Mouse (Mus musculus) myocyte (in vitro differentiated cells): Measurements from ENCODE around the gene Dnah3. TPM values are rescaled to one million over a fixed set of nuclear protein-coding genes. Genes with fewer than 3 reads are reported as not detected.

ENCODE experiments used
- H3K27me3 ChIP-seq: one replicate; pipeline ENCODE4 v1.6.1; 2011; ENCODE audit not compliant: control insufficient read depth, insufficient read depth, insufficient read length
- H3K36me3 ChIP-seq: one replicate; pipeline ENCODE4 v1.6.1; 2011; ENCODE audit not compliant: control insufficient read depth, insufficient read depth
- H3K4me2 ChIP-seq: one replicate; pipeline ENCODE4 v1.6.1; 2011; ENCODE audit warnings: low read depth, control low read depth
- H3K4me3 ChIP-seq: one replicate; pipeline ENCODE4 v1.5.1; 2011; ENCODE audit warnings: mild to moderate bottlenecking, control low read depth, moderate library complexity
- H3K79me2 ChIP-seq: one replicate; pipeline ENCODE4 v1.6.1; 2011; ENCODE audit not compliant: control insufficient read depth, insufficient read depth
- H3ac ChIP-seq: one replicate; pipeline ENCODE4 v1.6.1; 2011; ENCODE audit not compliant: control insufficient read depth, insufficient read length
- CEBPB ChIP-seq: IDR thresholded peaks from 2 replicates; pipeline ENCODE4 v1.6.1; 2011; ENCODE audit warnings: mild to moderate bottlenecking, moderate library complexity; ENCODE audit not compliant: poor library complexity, insufficient read depth, severe bottlenecking
- E2F4 ChIP-seq: IDR thresholded peaks from one replicate; pipeline ENCODE4 v1.6.1; 2011; ENCODE audit warnings: mild to moderate bottlenecking, control low read depth, moderate library complexity; ENCODE audit not compliant: insufficient read depth
- MAX ChIP-seq: IDR thresholded peaks from one replicate; pipeline ENCODE4 v1.6.1; 2011; ENCODE audit warnings: low read depth, mild to moderate bottlenecking, control low read depth
- MYOD1 ChIP-seq, 3 experiments: IDR thresholded peaks; one replicate each; pipeline ENCODE4 v1.6.1; 2011; ENCODE audit warnings: control low read depth in 2 of 3, low read depth in 2 of 3, mild to moderate bottlenecking in 2 of 3, moderate library complexity in 1 of 3; ENCODE audit not compliant: insufficient read length in 2 of 3, control insufficient read depth in 1 of 3
- MYOG ChIP-seq, 3 experiments: IDR thresholded peaks; one replicate each; pipeline ENCODE4 v1.6.1; 2011; ENCODE audit warnings: control low read depth in 2 of 3, low read depth in 2 of 3, mild to moderate bottlenecking in 2 of 3; ENCODE audit not compliant: insufficient read length in 2 of 3, control insufficient read depth in 1 of 3, insufficient read depth in 1 of 3
- POLR2A ChIP-seq: IDR thresholded peaks from one replicate; pipeline ENCODE4 v1.6.1; 2011; ENCODE audit warnings: low read depth, mild to moderate bottlenecking, control low read depth, moderate library complexity; ENCODE audit not compliant: insufficient read length
- POLR2AphosphoS2 ChIP-seq: IDR thresholded peaks from one replicate; pipeline ENCODE4 v1.6.1; 2011; ENCODE audit warnings: low read depth, control low read depth; ENCODE audit not compliant: insufficient read length
- REST ChIP-seq: IDR thresholded peaks from one replicate; pipeline ENCODE4 v1.6.1; 2011; ENCODE audit warnings: mild to moderate bottlenecking, control low read depth, moderate library complexity; ENCODE audit not compliant: insufficient read depth, insufficient read length
- SRF ChIP-seq: IDR thresholded peaks from one replicate; pipeline ENCODE4 v1.6.1; 2011; ENCODE audit warnings: low read depth; ENCODE audit not compliant: control insufficient read depth, insufficient read length
- TCF12 ChIP-seq: IDR thresholded peaks from one replicate; pipeline ENCODE4 v1.6.1; 2011; ENCODE audit warnings: mild to moderate bottlenecking, control low read depth; ENCODE audit not compliant: poor library complexity, insufficient read depth, severe bottlenecking
- TCF3 ChIP-seq: IDR thresholded peaks from one replicate; pipeline ENCODE4 v1.6.1; 2011; ENCODE audit warnings: low read depth, control low read depth; ENCODE audit not compliant: insufficient read length
- USF1 ChIP-seq: IDR thresholded peaks from one replicate; pipeline ENCODE4 v1.6.1; 2011; ENCODE audit warnings: low read depth, mild to moderate bottlenecking, control low read depth, moderate library complexity
- polyA plus RNA-seq: library from polyadenylated mRNA; unstranded; fragments of >200 nt; fragmentation: generic; extraction: Trizol; gene quantifications from one replicate; pipeline ENCODE4 v1.2.1, GENCODE M21; 2012; ENCODE audit warnings: missing spikeins

Gene Dnah3
- polyA plus RNA-seq, 1 experiment, result 0.01 TPM

GRCm38 (mm10) chr7:120124844-120125243, 29.8 kb upstream of the Dnah3 start:
- no peak overlapping the region for H3K4me3 ChIP-seq
- H3K79me2 ChIP-seq, result no peaks in the 10 kb centered on the region
- no peak overlapping the region for H3ac ChIP-seq
- H3K27me3 ChIP-seq, result no peaks in the 10 kb centered on the region
- no peaks in the 10 kb centered on the region for H3K36me3 ChIP-seq
- TF ChIP-seq POLR2AphosphoS2 (no peak), MAX (no peak), MYOD1 (IDR thresholded peaks at IDR 0.05; ENCODE audit: control insufficient read depth in 1 of 3, insufficient read length in 2 of 3, low read depth in 2 of 3) (no peak), SRF (no peak), USF1 (no peak), CEBPB (no peak), TCF3 (no peak), E2F4 (no peak), POLR2A (no peak), REST (no peak), MYOG (IDR thresholded peaks at IDR 0.05; ENCODE audit: control insufficient read depth in 1 of 3, insufficient read depth in 1 of 3, insufficient read length in 2 of 3, low read depth in 2 of 3) (no peak)
- no peak overlapping the region for H3K4me2 ChIP-seq

GRCm38 (mm10) chr7:120123776-120124175, 28.7 kb upstream of the Dnah3 start:
- H3K27me3 ChIP-seq, result no peaks in the 10 kb centered on the region
- no peaks in the 10 kb centered on the region for H3K36me3 ChIP-seq
- no peak overlapping the region for H3ac ChIP-seq
- H3K4me2 ChIP-seq, result no peak overlapping the region
- no peak overlapping the region for H3K4me3 ChIP-seq
- H3K79me2 ChIP-seq, result no peaks in the 10 kb centered on the region
- no peak for TF ChIP-seq E2F4
- no peak for TF ChIP-seq MYOG (IDR thresholded peaks at IDR 0.05; ENCODE audit: control insufficient read depth in 1 of 3, insufficient read depth in 1 of 3, insufficient read length in 2 of 3, low read depth in 2 of 3)
- TF ChIP-seq MYOD1 (IDR thresholded peaks at IDR 0.05; ENCODE audit: control insufficient read depth in 1 of 3, insufficient read length in 2 of 3, low read depth in 2 of 3), result no peak
- TF ChIP-seq POLR2AphosphoS2, result no peak
- TF ChIP-seq USF1, result no peak

- Histone ChIP-seq H3K36me3 (no peaks in the 10 kb centered on the region), H3K4me2 (no peak overlapping the region), H3K4me3 (no peak overlapping the region), H3ac (no peak overlapping the region), H3K27me3 (no peaks in the 10 kb centered on the region), H3K79me2 (no peaks in the 10 kb centered on the region)
- TF ChIP-seq MYOD1 (IDR thresholded peaks at IDR 0.05; ENCODE audit: control insufficient read depth in 1 of 3, insufficient read length in 2 of 3, low read depth in 2 of 3) (no peak), REST (no peak), POLR2A (no peak), POLR2AphosphoS2 (no peak), MAX (no peak), E2F4 (no peak), TCF12 (no peak), USF1 (no peak), TCF3 (no peak)
Observed at GRCm38 (mm10) chr7:120117529-120117928, 22.4 kb upstream of the Dnah3 start.

- no peaks in the 10 kb centered on the region for H3K27me3 ChIP-seq
- no peak overlapping the region for H3K4me3 ChIP-seq
- H3ac ChIP-seq, result no peak overlapping the region
- no peaks in the 10 kb centered on the region for H3K79me2 ChIP-seq
- no peaks in the 10 kb centered on the region for H3K36me3 ChIP-seq
- no peak overlapping the region for H3K4me2 ChIP-seq
- TF ChIP-seq MYOG (IDR thresholded peaks at IDR 0.05; ENCODE audit: control insufficient read depth in 1 of 3, insufficient read depth in 1 of 3, insufficient read length in 2 of 3, low read depth in 2 of 3) (no peak), POLR2A (no peak), MYOD1 (IDR thresholded peaks at IDR 0.05; ENCODE audit: control insufficient read depth in 1 of 3, insufficient read length in 2 of 3, low read depth in 2 of 3) (no peak), REST (no peak), SRF (no peak), POLR2AphosphoS2 (no peak), CEBPB (no peak), MAX (no peak), USF1 (no peak), TCF3 (no peak), TCF12 (no peak), E2F4 (no peak)
Observed at GRCm38 (mm10) chr7:120116976-120117375, 21.9 kb upstream of the Dnah3 start.

- Histone ChIP-seq H3K4me3 (no peak overlapping the region), H3K27me3 (no peaks in the 10 kb centered on the region), H3K36me3 (no peaks in the 10 kb centered on the region), H3K4me2 (no peak overlapping the region), H3K79me2 (no peaks in the 10 kb centered on the region), H3ac (no peak overlapping the region)
- TF ChIP-seq USF1 (no peak), MYOD1 (IDR thresholded peaks at IDR 0.05; ENCODE audit: control insufficient read depth in 1 of 3, insufficient read length in 2 of 3, low read depth in 2 of 3) (no peak), MAX (no peak), MYOG (IDR thresholded peaks at IDR 0.05; ENCODE audit: control insufficient read depth in 1 of 3, insufficient read depth in 1 of 3, insufficient read length in 2 of 3, low read depth in 2 of 3) (no peak), TCF12 (no peak), E2F4 (no peak), POLR2AphosphoS2 (no peak), CEBPB (no peak)
Observed at GRCm38 (mm10) chr7:120109676-120110075, 14.6 kb upstream of the Dnah3 start.
